Mouse (Mus musculus): ENCODE measurements around the gene Gars. TPM values are rescaled to one million over a fixed set of nuclear protein-coding genes. Genes with fewer than 3 reads are reported as not detected.

The Gars gene
- 4.4 and 4.5 TPM in 2 replicates for polyA plus RNA-seq (2012)

- Histone ChIP-seq H3K4me1 (ENCODE audit: control insufficient read depth) (peaks cover 35% of the 10 kb centered on the region), H3K36me3 (ENCODE audit: control insufficient read depth) (peaks cover 21% of the 10 kb centered on the region), H3K4me3 (replicated peaks) (peak within 1 kb of the TSS; percentile 90), H3K9me3 (ENCODE audit: control insufficient read depth, low read length) (peaks cover 6% of the 10 kb centered on the region), H3K27me3 (ENCODE audit: control insufficient read depth) (peaks cover 5% of the 10 kb centered on the region; the same call in 1 of the 2 replicates)
- TF ChIP-seq GATA1 (IDR thresholded peaks at IDR 0.05; ENCODE audit: low read length), result no peak
- TF ChIP-seq TAL1 (IDR thresholded peaks at IDR 0.05; ENCODE audit: low read length), result no peak
Measured at GRCm38 (mm10) chr6:55037799-55038670, at the start of gene Gars. Gene Gars, plus strand, starts transcription at chr6:55038007.

DNA sequence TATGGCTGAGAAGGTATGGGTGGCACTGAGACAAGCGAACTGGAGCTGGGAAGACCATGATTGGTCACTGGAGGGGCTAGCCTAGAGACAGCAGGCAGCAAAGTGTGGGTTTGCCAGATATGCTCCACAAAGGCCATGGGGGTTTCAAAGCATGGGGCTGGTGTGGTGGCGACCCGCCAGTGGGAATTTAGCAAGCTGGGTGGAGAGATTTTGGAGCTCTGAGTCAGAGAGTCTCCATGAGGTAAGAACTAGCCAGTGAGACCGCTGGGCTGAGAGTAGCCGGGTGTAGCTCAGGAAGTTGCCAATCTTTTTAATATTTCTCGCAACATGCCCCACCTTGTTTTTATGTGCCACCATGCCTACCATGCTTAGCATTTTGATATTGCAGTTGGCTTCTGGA, 49.7 kb upstream of the Gars start:
- TF ChIP-seq GATA1 (IDR thresholded peaks at IDR 0.05; ENCODE audit: low read length) (no peak), TAL1 (IDR thresholded peaks at IDR 0.05; ENCODE audit: low read length) (no peak)
- H3K9me3 ChIP-seq (ENCODE audit: control insufficient read depth, low read length), result no peaks in the 10 kb centered on the region
- H3K4me1 ChIP-seq (ENCODE audit: control insufficient read depth), result peaks cover 22% of the 10 kb centered on the region
- no peak overlapping the region for H3K4me3 ChIP-seq (replicated peaks)
- H3K27me3 ChIP-seq (ENCODE audit: control insufficient read depth), result no peaks in the 10 kb centered on the region
- no peaks in the 10 kb centered on the region for H3K36me3 ChIP-seq (ENCODE audit: control insufficient read depth)

- H3K4me1 ChIP-seq (ENCODE audit: control insufficient read depth), result peaks cover 25% of the 10 kb centered on the region
- no peak overlapping the region for H3K4me3 ChIP-seq (replicated peaks)
- TF ChIP-seq GATA1 (IDR thresholded peaks at IDR 0.05; ENCODE audit: low read length) (no peak), TAL1 (IDR thresholded peaks at IDR 0.05; ENCODE audit: low read length) (no peak)
- H3K9me3 ChIP-seq (ENCODE audit: control insufficient read depth, low read length), result no peaks in the 10 kb centered on the region
- H3K27me3 ChIP-seq (ENCODE audit: control insufficient read depth), result no peaks in the 10 kb centered on the region
- H3K36me3 ChIP-seq (ENCODE audit: control insufficient read depth), result no peaks in the 10 kb centered on the region
Measured at GRCm38 (mm10) chr6:54991189-54991588, 46.6 kb upstream of the Gars start.

- Histone ChIP-seq H3K4me3 (replicated peaks) (peak overlapping the region; percentile 64), H3K9me3 (ENCODE audit: control insufficient read depth, low read length) (no peaks in the 10 kb centered on the region), H3K36me3 (ENCODE audit: control insufficient read depth) (no peaks in the 10 kb centered on the region), H3K27me3 (ENCODE audit: control insufficient read depth) (no peaks in the 10 kb centered on the region), H3K4me1 (ENCODE audit: control insufficient read depth) (peaks cover 25% of the 10 kb centered on the region)
- no peak for TF ChIP-seq TAL1 (IDR thresholded peaks at IDR 0.05; ENCODE audit: low read length)
- no peak for TF ChIP-seq GATA1 (IDR thresholded peaks at IDR 0.05; ENCODE audit: low read length)
Measured at GRCm38 (mm10) chr6:54992141-54992540, 45.7 kb upstream of the Gars start.

- H3K9me3 ChIP-seq (ENCODE audit: control insufficient read depth, low read length), result no peaks in the 10 kb centered on the region
Measured at GRCm38 (mm10) chr6:54992734-54993260, 45.0 kb upstream of the Gars start, which contains the start of gene Ggct. Gene Ggct, minus strand, starts transcription at chr6:54992950.

DNA sequence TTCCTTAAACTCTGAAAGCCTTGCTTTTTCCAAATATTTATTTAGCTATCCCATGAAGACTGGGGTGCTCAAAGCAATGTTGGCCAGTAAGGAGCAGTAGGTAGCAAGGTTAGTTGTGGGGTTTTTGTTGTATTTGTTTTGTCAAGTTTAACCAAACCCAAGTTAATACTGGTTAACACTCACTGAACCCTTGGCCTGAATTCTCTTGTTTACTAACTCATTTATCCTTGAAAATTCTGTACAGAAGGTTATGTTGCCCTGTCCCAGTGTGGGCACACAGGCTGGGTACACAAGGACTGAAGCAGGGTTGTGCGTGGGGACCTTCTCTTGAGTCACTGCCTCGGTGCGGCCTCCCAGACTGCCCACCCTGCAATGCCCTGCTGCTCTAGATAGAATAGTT, 41.4 kb upstream of the Gars start:
- peaks cover 21% of the 10 kb centered on the region for H3K4me1 ChIP-seq (ENCODE audit: control insufficient read depth)
- no peaks in the 10 kb centered on the region for H3K9me3 ChIP-seq (ENCODE audit: control insufficient read depth, low read length)
- no peak overlapping the region for H3K4me3 ChIP-seq (replicated peaks)
- no peaks in the 10 kb centered on the region for H3K36me3 ChIP-seq (ENCODE audit: control insufficient read depth)
- H3K27me3 ChIP-seq (ENCODE audit: control insufficient read depth), result 0 out of 2 replicates have a peak, but pooled peaks cover 2% of the 10 kb centered on the region
- TF ChIP-seq TAL1 (IDR thresholded peaks at IDR 0.05; ENCODE audit: low read length) (no peak), GATA1 (IDR thresholded peaks at IDR 0.05; ENCODE audit: low read length) (no peak)

More at GRCm38 (mm10) chr6:54992734-54993260, 45.0 kb upstream of the Gars start, which contains the start of gene Ggct:
- Histone ChIP-seq H3K4me1 (ENCODE audit: control insufficient read depth) (peaks cover 25% of the 10 kb centered on the region), H3K27me3 (ENCODE audit: control insufficient read depth) (no peaks in the 10 kb centered on the region), H3K4me3 (replicated peaks) (peak within 1 kb of the TSS; percentile 64), H3K36me3 (ENCODE audit: control insufficient read depth) (no peaks in the 10 kb centered on the region)
- TF ChIP-seq GATA1 (IDR thresholded peaks at IDR 0.05; ENCODE audit: low read length) (no peak), TAL1 (IDR thresholded peaks at IDR 0.05; ENCODE audit: low read length) (no peak)

DNA sequence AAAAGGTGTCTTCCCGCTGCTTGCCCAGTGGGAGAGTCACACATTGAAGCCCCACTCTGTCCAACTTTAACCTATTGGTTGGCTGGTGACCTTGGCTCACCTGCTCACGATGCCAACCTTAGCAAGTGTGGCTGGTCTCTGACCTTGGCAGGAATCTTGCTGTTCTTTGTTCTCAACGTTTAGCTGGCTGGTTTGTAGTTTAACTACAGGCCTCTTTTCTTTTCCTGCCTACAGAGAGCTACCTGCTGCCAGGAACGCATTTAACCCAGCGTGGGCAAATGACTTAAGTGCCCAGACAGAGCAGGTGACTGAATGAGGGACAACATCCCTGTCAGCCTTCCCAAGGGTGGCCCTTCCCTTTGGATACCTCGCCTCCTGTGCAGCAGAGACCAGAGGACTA, 40.1 kb upstream of the Gars start:
- Histone ChIP-seq H3K36me3 (ENCODE audit: control insufficient read depth) (no peaks in the 10 kb centered on the region), H3K4me3 (replicated peaks) (no peak overlapping the region), H3K27me3 (ENCODE audit: control insufficient read depth) (0 out of 2 replicates have a peak, but pooled peaks cover 2% of the 10 kb centered on the region), H3K4me1 (ENCODE audit: control insufficient read depth) (peaks cover 7% of the 10 kb centered on the region), H3K9me3 (ENCODE audit: control insufficient read depth, low read length) (no peaks in the 10 kb centered on the region)
- no peak for TF ChIP-seq GATA1 (IDR thresholded peaks at IDR 0.05; ENCODE audit: low read length)
- TF ChIP-seq TAL1 (IDR thresholded peaks at IDR 0.05; ENCODE audit: low read length), result no peak

DNA sequence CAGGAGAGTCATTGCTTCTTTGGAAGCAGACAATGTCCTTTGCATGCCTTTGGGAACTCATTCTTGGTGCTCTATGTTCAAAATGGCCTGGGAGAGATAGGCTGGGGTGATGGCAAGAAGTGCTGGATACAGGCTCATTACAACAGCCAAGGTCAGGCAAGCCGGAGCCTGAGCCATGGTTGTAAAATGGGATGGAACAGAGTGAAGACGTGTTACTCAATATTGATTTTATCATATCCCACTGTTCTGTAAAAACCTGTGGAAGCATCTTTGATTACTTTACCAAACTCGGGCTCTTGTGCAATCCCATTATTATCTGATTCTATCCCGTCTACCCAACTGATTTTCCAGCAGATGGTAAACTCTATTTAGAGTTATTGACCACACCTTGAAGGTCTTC, 36.5 kb upstream of the Gars start:
- Histone ChIP-seq H3K36me3 (ENCODE audit: control insufficient read depth) (no peaks in the 10 kb centered on the region), H3K4me1 (ENCODE audit: control insufficient read depth) (no peaks in the 10 kb centered on the region), H3K4me3 (replicated peaks) (no peak overlapping the region), H3K27me3 (ENCODE audit: control insufficient read depth) (0 out of 2 replicates have a peak, but pooled peaks cover 2% of the 10 kb centered on the region), H3K9me3 (ENCODE audit: control insufficient read depth, low read length) (no peaks in the 10 kb centered on the region)
- TF ChIP-seq GATA1 (IDR thresholded peaks at IDR 0.05; ENCODE audit: low read length) (no peak), TAL1 (IDR thresholded peaks at IDR 0.05; ENCODE audit: low read length) (no peak)

DNA sequence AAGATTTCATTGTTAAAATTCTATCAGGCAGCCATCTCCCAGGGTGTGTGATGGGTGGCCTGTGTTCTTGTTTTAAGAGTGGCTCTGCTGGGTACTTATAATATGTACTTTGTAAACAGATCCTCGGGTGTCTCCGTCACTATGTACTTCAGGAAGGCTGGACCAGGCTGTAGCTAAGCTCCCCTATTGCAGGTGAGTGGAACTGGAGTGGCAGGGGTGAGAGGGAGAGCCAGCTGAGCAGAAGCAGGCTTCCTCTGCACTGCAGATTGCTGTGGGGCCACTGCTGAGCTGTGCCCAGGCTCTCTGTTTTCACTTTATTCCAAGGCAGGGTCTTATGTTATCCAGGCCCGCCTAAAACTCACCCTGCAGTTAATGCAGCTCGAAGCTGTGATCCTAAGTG, 35.4 kb upstream of the Gars start:
- H3K27me3 ChIP-seq (ENCODE audit: control insufficient read depth), result 0 out of 2 replicates have a peak, but pooled peaks cover 2% of the 10 kb centered on the region
- no peak for TF ChIP-seq GATA1 (IDR thresholded peaks at IDR 0.05; ENCODE audit: low read length)
- TF ChIP-seq TAL1 (IDR thresholded peaks at IDR 0.05; ENCODE audit: low read length), result no peak
- no peaks in the 10 kb centered on the region for H3K9me3 ChIP-seq (ENCODE audit: control insufficient read depth, low read length)
- H3K36me3 ChIP-seq (ENCODE audit: control insufficient read depth), result no peaks in the 10 kb centered on the region
- no peaks in the 10 kb centered on the region for H3K4me1 ChIP-seq (ENCODE audit: control insufficient read depth)
- no peak overlapping the region for H3K4me3 ChIP-seq (replicated peaks)
